Mouse (Mus musculus): ENCODE measurements around the gene Adgre5. TPM values are rescaled to one million over a fixed set of nuclear protein-coding genes. Genes with fewer than 3 reads are reported as not detected.
A peak's percentile ranks its signal among the peaks of the same experiment; 100 is the strongest.

Gene Adgre5
- total and polyA plus RNA-seq, 3 experiments, result 0.54 to 23.6 (median 3.7) TPM

GRCm38 (mm10) chr8:83725521-83726102, 15.5 kb downstream of the Adgre5 start:
- H3K4me2 ChIP-seq (ENCODE audit: insufficient read depth, low read depth, poor library complexity, severe bottlenecking), result no peak overlapping the region
- no peak overlapping the region for H3K9ac ChIP-seq (ENCODE audit: insufficient read depth, low read depth)
- H3K4me3 ChIP-seq (replicated peaks in 1 of 3; ENCODE audit: low read depth in 2 of 3, low read length in 2 of 3, poor library complexity in 1 of 3), result no peak overlapping the region
- H3K79me2 ChIP-seq (replicated peaks; ENCODE audit: control insufficient read depth, extremely low read depth, insufficient read depth, poor library complexity, severe bottlenecking), result no peaks in the 10 kb centered on the region
- peaks cover 2 to 5% of the 10 kb centered on the region in 2 experiments; a peak in 2 of 4 replicates for H3K4me1 ChIP-seq (ENCODE audit: control insufficient read depth in 1 of 2, insufficient read depth in 2 of 2)
- no peaks in the 10 kb centered on the region for H3K27me3 ChIP-seq (replicated peaks)
- TF ChIP-seq RCOR1 (conservative IDR thresholded peaks at IDR 0.05; ENCODE audit: low read depth, low read length) (no peak), ZC3H11A (IDR thresholded peaks at IDR 0.05; ENCODE audit: low read depth, low read length) (no peak), MAX (IDR thresholded peaks at IDR 0.05; ENCODE audit: low read length) (no peak), CTCF (conservative IDR thresholded peaks at IDR 0.05 in 1 of 2, IDR thresholded peaks at IDR 0.05 in 1 of 2; ENCODE audit: low read depth in 2 of 2, low read length in 2 of 2) (no peak), ELF1 (IDR thresholded peaks at IDR 0.05; ENCODE audit: low read depth, low read length) (no peak), MAFK (IDR thresholded peaks at IDR 0.05; ENCODE audit: insufficient replicate concordance, low read length) (no peak), CHD2 (IDR thresholded peaks at IDR 0.05; ENCODE audit: low read length) (no peak)
- peaks cover 1% of the 10 kb centered on the region for H3K9me3 ChIP-seq (replicated peaks; ENCODE audit: low read length)
- peaks cover 80 to 82% of the 10 kb centered on the region in 2 experiments for H3K36me3 ChIP-seq (replicated peaks in 1 of 2; ENCODE audit: control insufficient read depth in 1 of 2, insufficient read depth in 1 of 2, low read length in 1 of 2)
- in situ Hi-C loops (cut with MboI; ENCODE audit: low pct_ligation_motif_present, low pct_unique_long_range_greater_than_20kb, low sequenced_read_pairs), result loop anchor here (10.0 kb wide), 1 partner anchor 59 kb away; no protein-coding TSS in a partner anchor
- dilution Hi-C loops (cut with MboI; ENCODE audit: extremely low pct_ligation_motif_present, extremely low pct_unique_long_range_greater_than_20kb, low sequenced_read_pairs), result no loop called here
- no peak for DNase-seq (ENCODE audit: extremely low read depth)
- no peak overlapping the region for H3K27ac ChIP-seq (ENCODE audit: insufficient read depth, low read depth)

GRCm38 (mm10) chr8:83724697-83725482, 16.2 kb downstream of the Adgre5 start:
- peaks cover 2 to 5% of the 10 kb centered on the region in 2 experiments; a peak in 2 of 4 replicates for H3K4me1 ChIP-seq (ENCODE audit: control insufficient read depth in 1 of 2, insufficient read depth in 2 of 2)
- H3K4me2 ChIP-seq (ENCODE audit: insufficient read depth, low read depth, poor library complexity, severe bottlenecking), result no peak overlapping the region
- peaks cover 5% of the 10 kb centered on the region for H3K79me2 ChIP-seq (replicated peaks; ENCODE audit: control insufficient read depth, extremely low read depth, insufficient read depth, poor library complexity, severe bottlenecking)
- H3K4me3 ChIP-seq (replicated peaks in 1 of 3; ENCODE audit: low read depth in 2 of 3, low read length in 2 of 3, poor library complexity in 1 of 3), result no peak overlapping the region
- peak; percentile 89 for TF ChIP-seq RAD21 (IDR thresholded peaks at IDR 0.05; ENCODE audit: low read depth, low read length)
- TF ChIP-seq TCF12 (IDR thresholded peaks at IDR 0.05; ENCODE audit: low read depth, low read length), result 0 out of 2 replicates have a peak, but pooled peaks have one; percentile 12
- no peak for TF ChIP-seq IRF4 (IDR thresholded peaks at IDR 0.05; ENCODE audit: low read depth, low read length)
- no peak for TF ChIP-seq MAX (IDR thresholded peaks at IDR 0.05; ENCODE audit: low read length)
- no peak for TF ChIP-seq SIN3A (IDR thresholded peaks at IDR 0.05; ENCODE audit: low read length)
- no peak for TF ChIP-seq BHLHE40 (IDR thresholded peaks at IDR 0.05; ENCODE audit: low read depth, low read length)
- no peak for TF ChIP-seq RCOR1 (conservative IDR thresholded peaks at IDR 0.05; ENCODE audit: low read depth, low read length)
- no peak for TF ChIP-seq E2F4 (IDR thresholded peaks at IDR 0.05; ENCODE audit: insufficient replicate concordance, low read depth, low read length)
- no peak for TF ChIP-seq ZMIZ1 (IDR thresholded peaks at IDR 0.05; ENCODE audit: low read depth, low read length)
- TF ChIP-seq CHD1 (IDR thresholded peaks at IDR 0.05; ENCODE audit: low read depth, low read length), result no peak
- TF ChIP-seq JUND (conservative IDR thresholded peaks at IDR 0.05; ENCODE audit: low read depth, low read length), result no peak
- TF ChIP-seq POLR2AphosphoS2 (IDR thresholded peaks at IDR 0.05; ENCODE audit: low read depth, low read length), result no peak
- TF ChIP-seq USF2 (conservative IDR thresholded peaks at IDR 0.05; ENCODE audit: low read depth, low read length), result no peak
- TF ChIP-seq MXI1 (IDR thresholded peaks at IDR 0.05; ENCODE audit: low read depth, low read length), result no peak
- peak; percentile 20; the same call in 1 of the 2 replicates for TF ChIP-seq NRF1 (IDR thresholded peaks at IDR 0.05; ENCODE audit: low read depth, low read length)
- TF ChIP-seq CTCF (conservative IDR thresholded peaks at IDR 0.05 in 1 of 2, IDR thresholded peaks at IDR 0.05 in 1 of 2; ENCODE audit: low read depth in 2 of 2, low read length in 2 of 2), result peak; percentile 55 to 89
- no peak for TF ChIP-seq MAZ (IDR thresholded peaks at IDR 0.05; ENCODE audit: low read depth, low read length)
- TF ChIP-seq ELF1 (IDR thresholded peaks at IDR 0.05; ENCODE audit: low read depth, low read length), result peak; percentile 80
- TF ChIP-seq USF1 (IDR thresholded peaks at IDR 0.05; ENCODE audit: low read depth, low read length), result no peak
- TF ChIP-seq SMC3 (IDR thresholded peaks at IDR 0.05; ENCODE audit: low read depth, low read length), result peak; percentile 88
- 0 out of 2 replicates have a peak, but pooled peaks have one; percentile 8 for TF ChIP-seq MEF2A (IDR thresholded peaks at IDR 0.05; ENCODE audit: borderline replicate concordance, low read depth, low read length)
- TF ChIP-seq NELFE (IDR thresholded peaks at IDR 0.05; ENCODE audit: low read depth, low read length), result peak; percentile 38; the same call in 1 of the 2 replicates
- TF ChIP-seq ZKSCAN1 (IDR thresholded peaks at IDR 0.05; ENCODE audit: borderline replicate concordance, low read depth, low read length), result no peak
- TF ChIP-seq POLR2A (IDR thresholded peaks at IDR 0.05; ENCODE audit: low read depth, low read length), result no peak; the same call in 1 of the 2 replicates
- H3K9me3 ChIP-seq (replicated peaks; ENCODE audit: low read length), result no peaks in the 10 kb centered on the region
- DNase-seq (ENCODE audit: extremely low read depth), result peak; percentile 72
- H3K36me3 ChIP-seq (replicated peaks in 1 of 2; ENCODE audit: control insufficient read depth in 1 of 2, insufficient read depth in 1 of 2, low read length in 1 of 2), result peaks cover 81 to 85% of the 10 kb centered on the region in 2 experiments
- H3K27me3 ChIP-seq (replicated peaks), result no peaks in the 10 kb centered on the region
- H3K27ac ChIP-seq (ENCODE audit: insufficient read depth, low read depth), result no peak overlapping the region
- in situ Hi-C loops (cut with MboI; ENCODE audit: low pct_ligation_motif_present, low pct_unique_long_range_greater_than_20kb, low sequenced_read_pairs), result loop anchor here (10.0 kb wide), 1 partner anchor 60 kb away; no protein-coding TSS in a partner anchor
- dilution Hi-C loops (cut with MboI; ENCODE audit: extremely low pct_ligation_motif_present, extremely low pct_unique_long_range_greater_than_20kb, low sequenced_read_pairs), result no loop called here
- no peak overlapping the region for H3K9ac ChIP-seq (ENCODE audit: insufficient read depth, low read depth)
